Mouse (Mus musculus): ENCODE measurements around the gene Lrch3. TPM values are rescaled to one million over a fixed set of nuclear protein-coding genes. Genes with fewer than 3 reads are reported as not detected.

Lrch3 gene
- total RNA-seq, 2 experiments from 2014 or later, result 37.7 to 39.3 TPM

DNA sequence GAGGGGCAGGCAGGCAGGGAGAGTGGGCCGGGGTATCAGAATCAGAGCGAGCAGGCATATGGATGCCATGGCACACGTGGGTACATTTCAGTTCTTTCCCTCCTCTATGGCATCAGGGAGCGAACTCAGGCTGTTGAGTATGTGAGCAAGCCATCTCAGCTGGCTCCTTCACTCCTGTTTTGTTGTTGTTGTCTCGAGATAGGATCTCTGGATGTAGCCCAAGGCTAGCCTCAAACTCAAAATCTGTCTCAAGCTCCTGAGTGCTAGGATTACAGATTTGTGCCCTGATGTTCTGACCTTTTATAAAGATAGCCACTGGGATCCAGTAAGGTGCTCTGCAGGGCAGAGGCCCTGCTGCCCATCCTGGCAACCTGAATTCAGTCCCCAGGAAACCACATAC is 34.8 kb downstream of the Lrch3 start:
- no peak for DNase-seq (ENCODE audit: extremely low spot score in 1 of 2, low spot score in 2 of 2)
- H3K4me3 ChIP-seq, result no peak overlapping the region
- intact Hi-C loops (cut with DNase I), result no loop called here
- TF ChIP-seq CTCF (IDR thresholded peaks at IDR 0.05), result no peak
- H3K27ac ChIP-seq, result no peak overlapping the region

DNA sequence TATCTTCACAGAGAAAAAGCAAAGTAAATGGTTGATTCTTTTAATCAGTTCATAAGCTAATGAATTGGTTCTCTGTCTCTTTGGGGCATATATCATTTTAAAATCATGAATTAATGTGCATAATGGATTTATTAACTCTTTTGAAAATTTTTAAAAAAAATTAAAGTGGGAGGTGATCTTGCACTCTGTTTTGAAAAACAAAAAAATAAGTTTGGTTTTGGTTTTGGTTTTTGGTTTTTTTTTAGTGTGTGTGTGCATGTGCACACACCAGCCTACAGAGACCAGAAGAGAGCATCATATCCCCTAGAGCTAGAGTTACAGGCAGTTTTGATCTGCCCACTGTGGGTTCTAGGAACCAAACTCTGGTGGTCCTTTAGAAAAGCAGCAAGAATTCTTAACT is 35.4 kb downstream of the Lrch3 start:
- no peak overlapping the region for H3K27ac ChIP-seq
- no peak for DNase-seq (ENCODE audit: extremely low spot score in 1 of 2, low spot score in 2 of 2)
- no peak for TF ChIP-seq CTCF (IDR thresholded peaks at IDR 0.05)
- H3K4me3 ChIP-seq, result no peak overlapping the region
- intact Hi-C loops (cut with DNase I), result no loop called here

DNA sequence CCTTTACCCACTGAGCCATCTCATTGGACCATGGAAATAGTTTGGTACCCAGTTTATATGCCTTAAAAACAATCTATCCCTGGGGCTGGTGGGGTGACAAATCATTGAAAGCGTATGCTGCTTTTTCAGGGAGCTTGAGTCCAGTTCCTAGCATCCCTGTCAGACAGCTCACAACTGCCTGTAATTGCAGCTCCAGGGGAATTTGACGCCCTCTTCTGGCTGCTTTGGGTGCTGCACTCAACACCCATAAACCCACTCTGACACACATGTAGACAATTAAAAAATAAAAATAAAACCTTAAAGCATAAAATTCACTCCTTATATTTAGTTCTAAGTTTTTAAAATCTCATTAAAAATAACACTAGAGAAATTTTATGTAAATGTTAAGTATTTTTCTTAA is 37.2 kb downstream of the Lrch3 start:
- no peak for DNase-seq (ENCODE audit: extremely low spot score in 1 of 2, low spot score in 2 of 2)
- intact Hi-C loops (cut with DNase I), result no loop called here
- TF ChIP-seq CTCF (IDR thresholded peaks at IDR 0.05), result peak; percentile 31
- H3K4me3 ChIP-seq, result no peak overlapping the region
- H3K27ac ChIP-seq, result no peak overlapping the region

DNA sequence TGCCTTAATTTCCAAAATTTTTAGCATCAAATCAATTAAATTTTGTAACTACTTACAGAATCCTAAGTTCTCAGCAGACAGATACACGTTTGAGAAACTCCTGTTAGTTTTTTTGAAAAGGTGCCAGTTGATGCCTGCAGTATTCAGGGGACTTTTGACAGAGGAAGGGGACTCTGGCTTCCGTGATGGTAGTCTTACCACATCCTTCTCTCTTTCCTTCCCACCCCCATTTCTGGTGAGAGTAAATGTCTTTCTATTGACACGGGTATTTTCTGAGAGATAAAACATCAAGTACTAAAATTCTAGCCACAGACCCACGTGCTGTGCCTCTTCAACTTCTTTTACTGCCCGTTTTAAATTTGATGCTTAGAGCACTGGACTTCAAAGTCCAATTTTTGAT is 39.9 kb downstream of the Lrch3 start:
- Histone ChIP-seq H3K27ac (no peak overlapping the region), H3K4me3 (no peak overlapping the region)
- no peak for TF ChIP-seq CTCF (IDR thresholded peaks at IDR 0.05)
- no peak for DNase-seq (ENCODE audit: extremely low spot score in 1 of 2, low spot score in 2 of 2)
- intact Hi-C loops (cut with DNase I), result no loop called here

DNA sequence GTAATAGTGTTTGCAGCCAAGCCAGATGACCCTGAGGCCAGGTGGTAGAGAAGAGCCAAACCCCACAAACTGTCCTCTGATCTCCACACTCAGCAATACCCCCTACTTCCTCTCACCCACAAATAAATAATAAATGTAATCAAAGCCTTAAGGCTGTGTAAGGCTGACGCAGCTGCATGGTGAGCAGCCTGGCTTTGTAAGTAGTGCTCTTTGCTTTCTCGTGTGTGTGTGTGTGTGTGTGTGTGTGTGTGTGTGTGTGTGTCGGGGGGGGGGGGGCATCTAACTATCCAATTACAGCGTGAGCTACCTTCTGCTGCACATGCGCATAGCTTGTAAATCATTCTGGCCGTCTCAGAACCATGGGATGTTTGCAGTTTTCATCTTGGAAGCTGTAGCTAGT is 40.4 kb downstream of the Lrch3 start:
- H3K4me3 ChIP-seq, result no peak overlapping the region
- TF ChIP-seq CTCF (IDR thresholded peaks at IDR 0.05), result no peak
- intact Hi-C loops (cut with DNase I), result no loop called here

DNA sequence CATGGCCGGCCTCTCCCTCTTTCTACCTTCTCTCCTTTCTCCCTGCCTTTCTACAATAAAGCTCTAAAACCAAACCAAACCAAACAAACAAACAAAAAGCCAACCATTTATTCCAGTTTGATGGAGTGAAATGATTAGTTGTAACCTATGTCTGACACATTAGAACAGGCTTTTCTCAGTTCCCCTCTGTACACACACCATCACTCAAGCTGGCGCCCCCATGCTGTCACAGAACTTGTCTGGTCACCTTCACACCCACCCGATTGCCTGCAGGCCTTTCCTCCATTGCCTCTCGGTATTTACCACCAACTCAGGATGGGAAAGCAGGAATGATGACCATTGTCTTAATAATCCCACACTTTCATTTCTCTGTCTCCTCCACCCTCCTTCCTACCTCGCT is 43.0 kb downstream of the Lrch3 start:
- intact Hi-C loops (cut with DNase I), result no loop called here
- no peak overlapping the region for H3K27ac ChIP-seq
- no peak overlapping the region for H3K4me3 ChIP-seq

More for the DNA sequence above, 40.4 kb downstream of the Lrch3 start:
- no peak for DNase-seq (ENCODE audit: extremely low spot score in 1 of 2, low spot score in 2 of 2)
- no peak overlapping the region for H3K27ac ChIP-seq

DNA sequence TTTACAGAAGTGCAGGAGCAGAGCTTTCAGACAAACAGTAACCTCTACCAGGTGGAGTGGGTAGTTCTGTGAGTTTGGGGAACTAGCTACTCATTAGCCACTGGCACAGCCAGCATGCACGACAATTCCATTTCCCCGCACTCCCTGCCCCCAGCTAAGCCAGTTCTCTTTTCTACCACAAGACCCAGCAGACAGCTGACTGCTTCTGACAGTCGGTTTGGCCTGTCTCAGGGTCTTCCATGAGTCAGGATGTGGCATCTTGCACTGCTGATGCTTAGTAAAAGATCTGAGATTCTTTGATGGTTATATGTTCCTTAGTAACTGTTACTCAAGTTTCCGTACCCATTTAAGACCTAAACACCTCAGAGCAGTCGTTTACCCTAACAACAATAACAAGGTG is 58.6 kb downstream of the Lrch3 start:
- H3K4me3 ChIP-seq, result no peak overlapping the region
- intact Hi-C loops (cut with DNase I), result no loop called here
- no peak overlapping the region for H3K27ac ChIP-seq
- DNase-seq (ENCODE audit: extremely low spot score in 1 of 2, low spot score in 2 of 2), result no peak
- no peak for TF ChIP-seq CTCF (IDR thresholded peaks at IDR 0.05)

More for the DNA sequence above, 43.0 kb downstream of the Lrch3 start:
- no peak for DNase-seq (ENCODE audit: extremely low spot score in 1 of 2, low spot score in 2 of 2)
- TF ChIP-seq CTCF (IDR thresholded peaks at IDR 0.05), result no peak

DNA sequence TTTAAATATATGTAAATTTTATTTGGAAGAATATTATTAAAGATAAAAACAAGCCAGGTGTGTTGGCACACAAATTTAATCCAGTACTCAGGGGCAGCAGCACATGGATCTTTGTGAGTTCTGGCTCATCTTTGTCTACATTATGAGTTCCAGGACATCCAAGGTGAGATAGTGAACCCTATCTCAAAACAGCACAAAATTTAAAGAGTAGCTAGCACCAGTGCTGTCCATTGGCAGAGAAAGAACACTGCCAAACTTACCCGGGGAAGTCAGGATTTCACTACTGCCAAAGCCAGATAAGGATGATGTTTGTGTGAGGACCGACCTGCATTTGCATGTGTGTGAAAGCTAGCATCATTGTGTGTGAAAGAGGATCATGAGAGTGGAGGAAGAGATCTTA is 59.1 kb downstream of the Lrch3 start:
- no peak overlapping the region for H3K4me3 ChIP-seq
- intact Hi-C loops (cut with DNase I), result no loop called here
- no peak for TF ChIP-seq CTCF (IDR thresholded peaks at IDR 0.05)
- no peak overlapping the region for H3K27ac ChIP-seq
- DNase-seq (ENCODE audit: extremely low spot score in 1 of 2, low spot score in 2 of 2), result no peak

DNA sequence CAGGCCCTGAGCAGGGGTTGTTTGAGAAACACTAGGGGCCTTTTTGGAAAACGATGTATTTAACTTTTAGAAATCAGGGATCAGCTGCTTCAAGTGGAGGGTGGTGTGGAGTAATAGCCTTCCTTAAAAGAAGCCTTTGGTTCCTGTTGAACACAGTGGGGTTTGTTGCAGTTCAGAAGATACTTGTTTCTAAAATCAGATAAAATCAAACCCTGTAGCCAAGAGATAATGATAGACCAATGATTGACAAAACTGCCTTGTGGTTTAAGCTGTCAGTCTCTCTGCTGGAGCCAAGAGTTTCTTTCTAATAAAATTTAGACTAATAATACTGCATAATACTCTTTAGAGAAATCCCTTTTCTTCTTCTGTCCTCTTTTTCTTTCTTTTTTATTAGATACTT is 66.3 kb downstream of the Lrch3 start:
- intact Hi-C loops (cut with DNase I), result no loop called here
- no peak for TF ChIP-seq CTCF (IDR thresholded peaks at IDR 0.05)
- DNase-seq (ENCODE audit: extremely low spot score in 1 of 2, low spot score in 2 of 2), result no peak
- Histone ChIP-seq H3K27ac (no peak overlapping the region), H3K4me3 (no peak overlapping the region)

DNA sequence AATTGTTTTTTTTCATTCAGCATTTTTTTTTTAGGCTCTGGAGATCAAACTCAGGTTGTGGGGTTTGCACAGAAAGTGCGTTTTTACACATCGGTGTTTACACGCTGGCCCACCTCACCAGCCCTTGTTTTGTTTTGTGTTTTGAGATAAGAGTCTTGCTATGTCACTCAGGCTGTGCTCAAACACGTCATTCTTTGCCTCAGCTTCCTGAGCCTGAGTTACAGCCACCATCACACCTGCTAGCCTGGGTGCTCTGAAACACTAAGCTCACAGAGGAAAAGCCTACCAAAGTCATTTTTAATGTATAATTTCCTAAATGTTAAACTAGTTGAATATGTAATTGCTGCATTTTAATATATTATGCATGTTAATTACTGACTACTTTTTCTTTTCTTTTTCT is 67.5 kb downstream of the Lrch3 start:
- H3K27ac ChIP-seq, result no peak overlapping the region
- no peak for TF ChIP-seq CTCF (IDR thresholded peaks at IDR 0.05)
- DNase-seq (ENCODE audit: extremely low spot score in 1 of 2, low spot score in 2 of 2), result no peak
- intact Hi-C loops (cut with DNase I), result no loop called here
- H3K4me3 ChIP-seq, result no peak overlapping the region

DNA sequence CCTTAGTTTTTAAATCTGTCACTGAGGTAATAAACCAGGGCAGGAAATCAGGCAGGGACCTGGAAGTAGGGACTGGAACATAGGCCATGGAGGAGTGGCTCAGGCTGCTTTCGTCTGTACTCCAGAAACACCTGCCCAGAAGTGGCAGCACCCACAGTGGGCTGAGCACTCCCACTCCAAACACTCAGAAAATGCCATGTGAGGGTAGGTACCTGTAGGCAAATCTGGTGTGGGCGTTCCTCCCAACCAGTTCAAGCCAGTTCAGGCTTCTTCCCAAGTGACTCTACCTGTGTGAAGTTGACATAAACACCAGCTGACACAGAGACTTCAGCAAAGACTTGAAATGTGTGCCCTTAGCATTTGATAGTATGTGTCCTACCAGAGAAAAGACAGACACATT is 70.7 kb downstream of the Lrch3 start:
- intact Hi-C loops (cut with DNase I), result no loop called here
- TF ChIP-seq CTCF (IDR thresholded peaks at IDR 0.05), result no peak
- Histone ChIP-seq H3K4me3 (no peak overlapping the region), H3K27ac (no peak overlapping the region)
- no peak for DNase-seq (ENCODE audit: extremely low spot score in 1 of 2, low spot score in 2 of 2)

DNA sequence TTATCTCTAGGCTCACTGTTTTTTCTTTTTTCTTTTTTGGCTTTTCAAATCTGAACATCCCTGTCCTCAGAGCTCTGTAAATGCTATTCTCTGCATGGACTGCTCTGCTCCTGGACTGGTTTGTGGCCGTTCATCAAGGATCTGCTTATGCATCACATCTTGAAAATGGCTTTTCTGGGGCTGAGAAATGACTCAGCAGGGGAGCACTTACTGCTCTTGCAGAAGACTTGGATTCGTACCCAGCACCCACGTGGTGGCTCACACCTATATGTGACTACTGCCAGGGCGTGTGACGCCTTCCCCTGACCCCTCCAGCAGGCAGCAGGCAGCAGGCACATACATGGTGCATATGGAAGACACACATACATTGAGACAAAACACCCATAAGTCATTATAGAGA is 78.3 kb downstream of the Lrch3 start:
- intact Hi-C loops (cut with DNase I), result loop anchor here (5.0 kb wide), 1 partner anchor 80 kb away; the partner anchor contains the start of gene Lrch3
- no peak for TF ChIP-seq CTCF (IDR thresholded peaks at IDR 0.05)
- H3K4me3 ChIP-seq, result no peak overlapping the region
- H3K27ac ChIP-seq, result peak overlapping the region; percentile 38; the same call in 1 of the 2 replicates
- DNase-seq (ENCODE audit: extremely low spot score in 1 of 2, low spot score in 2 of 2), result peak in 1 of 2 experiments; percentile 36

DNA sequence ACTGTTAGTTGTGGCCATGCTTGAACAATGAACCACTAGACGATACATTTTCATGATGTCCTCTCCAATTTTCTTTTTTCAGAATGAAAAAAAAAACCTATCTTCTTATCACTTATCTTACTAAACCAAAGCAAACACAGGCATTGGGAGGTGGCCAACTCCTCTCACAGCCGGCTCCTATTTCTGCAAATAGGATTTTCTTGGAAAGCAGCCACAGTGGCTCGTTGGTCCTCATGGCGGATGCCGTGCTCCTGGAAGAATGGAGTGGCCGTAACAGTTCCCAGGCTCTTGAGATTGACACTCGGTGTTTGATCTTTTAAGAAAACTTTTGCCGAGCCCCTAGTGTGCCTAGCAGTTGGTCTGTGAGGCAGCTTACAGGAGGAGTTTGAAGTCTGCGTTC is 91.3 kb downstream of the Lrch3 start:
- intact Hi-C loops (cut with DNase I), result no loop called here
- TF ChIP-seq CTCF (IDR thresholded peaks at IDR 0.05), result no peak
- DNase-seq (ENCODE audit: extremely low spot score in 1 of 2, low spot score in 2 of 2), result no peak
- no peak overlapping the region for H3K27ac ChIP-seq
- no peak overlapping the region for H3K4me3 ChIP-seq

DNA sequence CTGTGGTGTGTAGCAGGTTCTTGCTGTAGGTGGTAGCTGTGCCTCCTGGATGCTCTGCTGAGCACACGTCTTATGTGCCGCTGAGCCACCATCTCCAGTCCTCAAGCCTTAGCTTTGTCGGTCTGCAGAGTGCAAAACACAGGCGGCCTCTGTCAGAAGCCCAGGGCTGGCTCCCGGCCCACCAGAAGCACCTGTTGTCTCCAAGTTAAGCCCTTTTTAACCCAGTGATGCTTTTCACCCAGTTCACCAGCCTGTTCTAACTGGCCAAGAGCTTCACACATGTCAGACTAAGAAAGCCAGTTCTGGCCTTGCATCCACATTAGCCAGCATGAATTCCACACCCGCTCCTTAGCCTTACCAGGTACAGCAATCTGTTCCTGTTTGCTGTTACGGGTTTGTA is 93.0 kb downstream of the Lrch3 start:
- H3K27ac ChIP-seq, result no peak overlapping the region
- H3K4me3 ChIP-seq, result no peak overlapping the region
- no peak for TF ChIP-seq CTCF (IDR thresholded peaks at IDR 0.05)
- intact Hi-C loops (cut with DNase I), result no loop called here
- no peak for DNase-seq (ENCODE audit: extremely low spot score in 1 of 2, low spot score in 2 of 2)
